Mouse (Mus musculus): ENCODE measurements around the gene Ttc23.

- no peak for TF ChIP-seq CTCF (IDR thresholded peaks at IDR 0.05; ENCODE audit: low read depth)
- TF ChIP-seq EP300 (IDR thresholded peaks at IDR 0.05; ENCODE audit: low read depth), result no peak
Observed at GRCm38 (mm10) chr7:67725016-67725415, 77.8 kb downstream of the Ttc23 start.

All from liver, embryonic 14.5 days (tissue).